Mouse (Mus musculus) neural tube, embryonic 11.5 days (tissue): ENCODE data around the gene Asxl1. TPM values are rescaled to one million over a fixed set of nuclear protein-coding genes. Genes with fewer than 3 reads are reported as not detected.
"Not testable (repeated sequence)": the region's sequence is repeated elsewhere in the genome, so short reads cannot be mapped to it uniquely, and the experiment has no call there.

Source experiments
- ATAC-seq: fragments of 200-750 bp; cut with Nextera tagmentation; 2 replicates; pipeline ENCODE4 v1.8.0; 2017; ENCODE audit warnings: moderate number of reproducible peaks, mild to moderate bottlenecking, moderate TSS enrichment, moderate library complexity; ENCODE audit not compliant: insufficient read depth, low FRiP score, low TSS enrichment
- DNase-seq: peaks from one replicate; pipeline ENCODE4 v3.0.0-alpha.2; 2015; ENCODE audit warnings: low spot score
- H3K27ac ChIP-seq: fragments of 300-500 bp; sonication (generic); 2 replicates; pipeline ENCODE4 v1.5.1; 2014; ENCODE audit warnings: low read depth, mild to moderate bottlenecking, low read length
- H3K27me3 ChIP-seq: fragments of 300-500 bp; sonication (generic); 2 replicates; pipeline ENCODE4 v1.6.1; 2014; ENCODE audit warnings: mild to moderate bottlenecking, low read length, mixed read lengths; ENCODE audit not compliant: control insufficient read depth, insufficient read depth
- H3K36me3 ChIP-seq: fragments of 300-500 bp; sonication (generic); 2 replicates; pipeline ENCODE4 v1.6.1; 2014; ENCODE audit warnings: mild to moderate bottlenecking, low read length, moderate library complexity, mixed read lengths; ENCODE audit not compliant: control insufficient read depth, insufficient read depth
- H3K4me1 ChIP-seq: fragments of 300-500 bp; sonication (generic); 2 replicates; pipeline ENCODE4 v1.6.1; 2014; ENCODE audit warnings: low read length, mixed read lengths; ENCODE audit not compliant: control insufficient read depth, insufficient read depth
- H3K4me2 ChIP-seq: fragments of 300-500 bp; sonication (generic); 2 replicates; pipeline ENCODE4 v1.6.1; 2014; ENCODE audit warnings: low read depth, mild to moderate bottlenecking, moderate library complexity
- H3K4me3 ChIP-seq: fragments of 300-500 bp; sonication (generic); 2 replicates; pipeline ENCODE4 v1.5.1; 2014; ENCODE audit warnings: low read depth, low read length
- H3K9ac ChIP-seq: fragments of 300-500 bp; sonication (generic); 2 replicates; pipeline ENCODE4 v1.6.1; 2014; ENCODE audit warnings: mild to moderate bottlenecking, low read length
- H3K9me3 ChIP-seq: fragments of 300-500 bp; sonication (generic); 2 replicates; pipeline ENCODE4 v1.6.1; 2016; ENCODE audit warnings: low read length; ENCODE audit not compliant: control insufficient read depth
- WGBS: fragments of 180-500 bp; shearing (Covaris S2); extraction: QIAGEN DNeasy Blood & Tissue Kit; methylation state at CpG from one replicate; pipeline ENCODE4 v1.1.7; 2014; 5-methylcytosine and 5-hydroxymethylcytosine counted together
- polyA plus RNA-seq: library from polyadenylated mRNA; unstranded; fragments of >200 nt; fragmentation: Nextera tagmentation; extraction: Ambion mirVana; gene quantifications from 2 replicates; pipeline ENCODE4 v1.2.1, GENCODE M21; 2014

Asxl1 gene
- polyA plus RNA-seq, 1 experiment from 2014 or later = 24.6 TPM

GRCm38 (mm10) chr2:153350552-153351181 lies 5.0 kb downstream of the Asxl1 start:
- Histone ChIP-seq H3K36me3 (peaks cover 7% of the 10 kb centered on the region; the same call in 1 of the 2 replicates), H3K4me2 (no peak overlapping the region), H3K9me3 (no peaks in the 10 kb centered on the region), H3K4me3 (no peak overlapping the region), H3K9ac (no peak overlapping the region), H3K4me1 (peaks cover 8% of the 10 kb centered on the region), H3K27me3 (no peaks in the 10 kb centered on the region), H3K27ac (no peak overlapping the region)
- ATAC-seq = no peak
- no peak for DNase-seq
- 59% methylated on average over 6 of the region's 6 CpGs for WGBS

DNA sequence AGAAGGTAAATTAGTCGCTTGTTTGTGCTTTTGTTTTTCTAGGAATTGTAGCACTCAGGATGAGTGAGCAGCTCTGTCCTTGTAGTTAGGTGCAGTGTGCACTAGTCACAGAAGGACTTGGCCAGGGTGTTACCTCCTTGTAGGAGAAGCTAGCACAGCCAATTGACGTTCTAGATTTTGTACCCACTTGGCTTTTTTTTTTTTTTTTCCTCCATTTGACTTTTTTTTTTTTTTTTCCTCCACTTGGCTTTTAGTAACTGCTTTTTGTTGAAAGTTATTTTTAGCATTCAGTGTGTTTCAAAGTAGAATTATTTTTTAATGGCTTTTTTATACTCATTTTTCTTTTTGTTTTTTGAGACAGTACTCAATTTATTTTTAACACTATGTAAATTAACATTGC lies 9.0 kb downstream of the Asxl1 start:
- no peaks in the 10 kb centered on the region for H3K4me1 ChIP-seq
- H3K9me3 ChIP-seq = no peaks in the 10 kb centered on the region
- H3K36me3 ChIP-seq = peaks cover 14% of the 10 kb centered on the region; the same call in 1 of the 2 replicates
- no peak overlapping the region for H3K9ac ChIP-seq
- DNase-seq (no peak), ATAC-seq (no peak)
- WGBS = 92% methylated on average over 2 of the region's 2 CpGs
- H3K4me3 ChIP-seq = no peak overlapping the region
- H3K27ac ChIP-seq = no peak overlapping the region
- no peak overlapping the region for H3K4me2 ChIP-seq
- no peaks in the 10 kb centered on the region for H3K27me3 ChIP-seq

DNA sequence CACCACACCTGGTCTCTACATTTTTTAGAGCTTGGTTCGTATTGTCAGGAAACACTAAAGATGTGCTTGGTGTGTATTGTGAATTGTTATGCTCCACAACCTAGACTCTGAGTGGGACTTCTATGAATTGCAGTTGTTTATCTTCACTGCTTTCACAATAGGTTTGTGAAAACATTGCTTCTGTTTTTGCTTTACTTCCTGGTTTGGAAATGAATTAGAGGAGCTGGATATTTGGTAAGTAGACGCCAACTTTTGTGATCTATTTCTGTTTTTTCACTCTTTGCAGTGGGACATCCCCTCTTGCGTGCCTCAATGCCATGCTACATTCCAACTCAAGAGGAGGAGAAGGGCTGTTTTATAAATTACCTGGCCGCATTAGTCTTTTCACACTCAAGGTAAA lies 11.2 kb downstream of the Asxl1 start:
- H3K27ac ChIP-seq = no peak overlapping the region
- 98% methylated on average over 4 of the region's 4 CpGs for whole genome bisulfite sequencing
- H3K9me3 ChIP-seq = no peaks in the 10 kb centered on the region
- peaks cover 14% of the 10 kb centered on the region; the same call in 1 of the 2 replicates for H3K36me3 ChIP-seq
- H3K4me1 ChIP-seq = no peaks in the 10 kb centered on the region
- DNase-seq (no peak), ATAC-seq (no peak)
- no peaks in the 10 kb centered on the region for H3K27me3 ChIP-seq
- H3K9ac ChIP-seq = no peak overlapping the region
- H3K4me3 ChIP-seq = no peak overlapping the region
- H3K4me2 ChIP-seq = no peak overlapping the region

DNA sequence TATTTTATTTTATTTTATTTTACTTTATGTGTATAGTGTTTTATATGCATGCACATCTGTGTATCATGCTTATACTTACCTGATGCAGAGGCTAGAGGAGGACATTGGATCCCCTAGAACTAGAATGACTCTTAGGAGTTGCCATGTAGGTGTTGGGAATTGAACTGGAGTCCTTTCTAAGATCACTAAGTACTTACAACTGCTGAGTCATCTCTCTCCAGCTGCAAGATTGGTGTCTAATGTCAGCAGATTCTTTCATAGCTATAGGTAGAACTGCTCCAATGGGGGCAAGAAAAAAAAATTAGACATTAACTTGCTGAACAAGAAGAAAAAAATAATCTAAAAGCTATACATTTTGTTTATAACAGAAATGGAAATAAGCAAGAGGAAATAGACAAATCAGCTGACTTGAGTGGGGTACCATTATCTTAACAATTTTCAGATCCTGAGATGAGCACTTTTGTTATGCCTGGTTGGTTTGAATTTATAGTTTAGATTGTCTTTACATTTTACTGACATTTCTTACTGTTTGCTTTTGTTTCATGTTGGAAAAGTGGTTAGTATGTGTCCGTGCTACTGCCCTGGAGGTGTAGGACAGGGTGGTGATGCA lies 15.6 kb downstream of the Asxl1 start:
- Histone ChIP-seq H3K9me3 (no peaks in the 10 kb centered on the region), H3K4me2 (no peak overlapping the region), H3K27me3 (no peaks in the 10 kb centered on the region), H3K27ac (no peak overlapping the region), H3K36me3 (peaks cover 7% of the 10 kb centered on the region; the same call in 1 of the 2 replicates), H3K4me1 (no peaks in the 10 kb centered on the region), H3K9ac (no peak overlapping the region), H3K4me3 (no peak overlapping the region)
- no peak for DNase-seq
- WGBS = 90% methylated on average over 1 of the region's 1 CpGs
- no peak for ATAC-seq

- peaks cover 12% of the 10 kb centered on the region for H3K36me3 ChIP-seq
- H3K27me3 ChIP-seq, H3K9me3 ChIP-seq, ATAC-seq, H3K9ac ChIP-seq, H3K4me2 ChIP-seq, H3K4me3 ChIP-seq, DNase-seq, H3K27ac ChIP-seq, H3K4me1 ChIP-seq: not testable (repeated sequence)
- 94% methylated on average over 14 of the region's 14 CpGs for WGBS
Measured at GRCm38 (mm10) chr2:153364531-153364930, 18.9 kb downstream of the Asxl1 start.

- Histone ChIP-seq H3K9ac (no peak overlapping the region), H3K36me3 (peaks cover 12% of the 10 kb centered on the region), H3K27me3 (no peaks in the 10 kb centered on the region), H3K9me3 (no peaks in the 10 kb centered on the region), H3K4me1 (no peaks in the 10 kb centered on the region), H3K27ac (no peak overlapping the region), H3K4me2 (no peak overlapping the region), H3K4me3 (no peak overlapping the region)
- no peak for DNase-seq
- no peak for ATAC-seq
Measured at GRCm38 (mm10) chr2:153370871-153371270, 25.2 kb downstream of the Asxl1 start.

DNA sequence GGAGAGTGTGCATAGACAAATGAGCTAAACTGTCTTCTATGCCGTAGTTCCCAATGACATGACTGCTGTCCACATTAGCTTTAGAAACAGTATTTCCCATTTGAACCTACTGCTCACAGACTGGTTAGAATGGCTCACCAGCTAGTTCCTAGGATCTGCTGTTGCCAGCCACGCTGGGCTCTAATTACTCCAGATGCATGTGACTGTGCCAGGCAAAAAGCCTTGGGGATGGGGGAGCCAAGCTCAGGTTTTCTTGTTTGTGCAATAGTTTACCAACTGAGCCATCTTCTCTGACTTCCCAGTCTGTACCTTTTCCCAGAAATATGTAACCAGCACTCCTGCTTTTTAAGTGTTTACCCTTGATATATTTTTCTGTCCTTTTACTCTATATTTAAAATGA lies 29.8 kb downstream of the Asxl1 start:
- H3K27me3 ChIP-seq = no peaks in the 10 kb centered on the region
- no peaks in the 10 kb centered on the region; the same call in none of the 2 replicates for H3K36me3 ChIP-seq
- H3K4me2 ChIP-seq = no peak overlapping the region
- no peak overlapping the region for H3K4me3 ChIP-seq
- H3K4me1 ChIP-seq = no peaks in the 10 kb centered on the region
- no peak overlapping the region for H3K9ac ChIP-seq
- H3K9me3 ChIP-seq = no peaks in the 10 kb centered on the region
- DNase-seq = no peak
- WGBS = 94% methylated on average over 2 of the region's 2 CpGs
- ATAC-seq = no peak
- H3K27ac ChIP-seq = no peak overlapping the region

DNA sequence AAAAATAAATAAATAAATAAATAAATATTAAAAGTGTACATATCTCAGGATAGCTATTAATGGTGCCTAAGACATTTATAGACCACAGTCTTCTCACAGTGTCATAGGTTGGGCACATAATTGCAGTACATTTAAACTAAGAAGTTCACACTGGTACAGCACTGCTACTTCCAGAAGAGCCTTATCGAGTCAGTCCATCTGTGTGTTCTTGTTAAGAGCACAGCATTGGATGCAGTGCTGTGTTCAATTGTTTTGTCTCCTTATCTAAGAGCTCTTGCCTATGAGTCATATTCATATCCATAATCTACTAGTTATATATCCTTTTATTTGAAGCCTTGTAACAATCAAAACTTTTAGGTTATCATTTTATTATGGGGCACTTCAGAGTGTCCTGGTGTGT lies 34.9 kb downstream of the Asxl1 start:
- Histone ChIP-seq H3K27me3 (no peaks in the 10 kb centered on the region), H3K27ac (no peak overlapping the region), H3K36me3 (peaks cover under 1% of the 10 kb centered on the region; the same call in 1 of the 2 replicates), H3K4me1 (no peaks in the 10 kb centered on the region), H3K4me3 (no peak overlapping the region), H3K9me3 (no peaks in the 10 kb centered on the region), H3K9ac (no peak overlapping the region), H3K4me2 (no peak overlapping the region)
- WGBS = 96% methylated on average over 1 of the region's 1 CpGs
- DNase-seq = no peak
- no peak for ATAC-seq

DNA sequence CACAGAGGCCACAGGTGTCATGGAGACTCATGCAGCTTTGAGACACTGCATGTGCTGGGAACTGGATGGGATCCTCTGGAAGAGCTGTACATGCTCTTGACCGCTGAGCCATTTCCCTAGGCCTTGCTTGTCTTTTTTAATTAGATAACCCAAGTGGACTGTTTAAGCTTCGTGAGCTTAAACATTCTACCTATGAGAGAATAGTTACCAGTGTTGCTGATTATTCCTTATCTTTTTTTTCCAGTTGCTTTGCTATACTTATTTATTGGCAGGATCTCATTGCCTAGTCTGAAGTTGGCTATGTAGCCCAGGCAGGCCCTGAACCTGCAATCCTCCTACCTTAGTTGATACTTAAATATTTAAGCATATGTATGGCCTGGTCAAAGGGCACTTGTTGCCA lies 44.2 kb downstream of the Asxl1 start:
- 92% methylated on average over 2 of the region's 2 CpGs for WGBS
- no peaks in the 10 kb centered on the region for H3K9me3 ChIP-seq
- no peak overlapping the region for H3K4me3 ChIP-seq
- DNase-seq = no peak
- no peak overlapping the region for H3K27ac ChIP-seq
- H3K36me3 ChIP-seq = peaks cover 14% of the 10 kb centered on the region
- H3K9ac ChIP-seq = no peak overlapping the region
- ATAC-seq = no peak
- no peaks in the 10 kb centered on the region for H3K27me3 ChIP-seq
- H3K4me1 ChIP-seq = no peaks in the 10 kb centered on the region
- H3K4me2 ChIP-seq = no peak overlapping the region
